Mouse (Mus musculus): ENCODE data around the gene Odf2.

The Odf2 gene

GRCm38 (mm10) chr2:29940073-29940472 is 51.1 kb downstream of the Odf2 start:
- DNase-seq (ENCODE audit: low spot score), result no peak

- DNase-seq (ENCODE audit: low spot score), result no peak
These were observed 51.8 kb downstream of the Odf2 start for GRCm38 (mm10) chr2:29940826-29941225.

- DNase-seq (ENCODE audit: low spot score), result peak; percentile 64
These were observed 55.7 kb downstream of the Odf2 start for GRCm38 (mm10) chr2:29944723-29945122.

- DNase-seq (ENCODE audit: low spot score), result no peak
These were observed 59.9 kb downstream of the Odf2 start for GRCm38 (mm10) chr2:29948896-29949295.

- DNase-seq (ENCODE audit: low spot score), result no peak
These were observed 72.2 kb downstream of the Odf2 start for GRCm38 (mm10) chr2:29961246-29961645.

GRCm38 (mm10) chr2:29964354-29965249 is 75.6 kb downstream of the Odf2 start:
- no peak for DNase-seq (ENCODE audit: low spot score)

GRCm38 (mm10) chr2:29965250-29965843 is 76.3 kb downstream of the Odf2 start, which contains the start of gene Sptan1:
Gene Sptan1 (plus strand): TSS chr2:29965560.
- peak; percentile 94 for DNase-seq (ENCODE audit: low spot score)

- peak; percentile 40 for DNase-seq (ENCODE audit: low spot score)
These were observed 76.9 kb downstream of the Odf2 start for GRCm38 (mm10) chr2:29965906-29966305.

GRCm38 (mm10) chr2:29966826-29967225 is 77.8 kb downstream of the Odf2 start:
- no peak for DNase-seq (ENCODE audit: low spot score)

GRCm38 (mm10) chr2:29967768-29968167 is 78.7 kb downstream of the Odf2 start:
- peak; percentile 31 for DNase-seq (ENCODE audit: low spot score)

GRCm38 (mm10) chr2:29968638-29969037 is 79.6 kb downstream of the Odf2 start:
- no peak for DNase-seq (ENCODE audit: low spot score)

- no peak for DNase-seq (ENCODE audit: low spot score)
These were observed 83.0 kb downstream of the Odf2 start for GRCm38 (mm10) chr2:29971838-29972635.

GRCm38 (mm10) chr2:29973525-29973924 is 84.5 kb downstream of the Odf2 start:
- DNase-seq (ENCODE audit: low spot score), result no peak

- peak; percentile 65 for DNase-seq (ENCODE audit: low spot score)
These were observed 88.3 kb downstream of the Odf2 start for GRCm38 (mm10) chr2:29977307-29977706.

GRCm38 (mm10) chr2:29980661-29981060 is 91.6 kb downstream of the Odf2 start:
- no peak for DNase-seq (ENCODE audit: low spot score)

All from embryo, embryonic 10 days (tissue).